Mouse (Mus musculus): ENCODE measurements around the gene Rai1.

The Rai1 gene

DNA sequence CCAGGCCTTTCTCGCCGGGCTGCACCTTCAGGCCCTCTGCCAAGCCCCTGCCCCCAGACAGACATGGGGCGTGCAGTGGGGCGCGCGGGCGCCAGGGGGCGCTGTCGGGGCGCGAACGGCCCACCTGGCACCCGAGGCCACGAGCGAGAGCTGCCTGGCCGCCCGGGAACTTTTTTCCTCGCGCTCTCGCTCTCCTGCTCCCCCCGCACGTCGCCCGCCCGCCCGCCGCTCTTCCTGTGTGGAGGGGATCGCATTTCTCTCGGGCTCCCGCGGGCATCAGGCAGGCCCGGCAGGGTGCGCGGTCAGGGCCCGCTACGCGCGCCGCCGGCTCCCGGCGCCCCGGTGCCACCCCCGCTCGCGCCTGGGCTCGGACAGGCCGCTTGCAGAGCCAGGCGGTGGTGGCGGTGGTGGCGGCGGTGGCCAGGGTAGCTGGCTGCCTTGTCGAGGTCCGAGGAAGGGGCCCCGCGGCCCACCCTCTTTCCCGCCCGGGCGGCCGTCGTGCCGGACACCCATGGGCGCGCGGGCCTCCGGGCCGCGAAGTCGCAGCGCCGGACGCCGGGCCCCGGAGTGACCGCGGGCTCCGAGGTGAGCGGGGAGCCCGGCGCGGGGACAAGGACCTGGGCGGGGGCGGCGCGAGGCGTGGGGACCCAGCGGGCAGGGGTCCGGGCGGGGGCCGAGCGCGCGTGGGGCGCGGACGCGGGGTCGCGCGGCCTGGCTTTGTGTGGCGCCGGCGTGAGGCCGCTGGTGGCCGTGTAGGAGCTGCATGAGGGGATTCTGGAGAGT, at the start of gene Rai1:
Gene Rai1, plus strand, starts transcription at position 204 of the 783 bp plus-strand sequence.
- no peak for TF ChIP-seq GATA4 (IDR thresholded peaks at IDR 0.05; ENCODE audit: insufficient replicate concordance, low read length)

DNA sequence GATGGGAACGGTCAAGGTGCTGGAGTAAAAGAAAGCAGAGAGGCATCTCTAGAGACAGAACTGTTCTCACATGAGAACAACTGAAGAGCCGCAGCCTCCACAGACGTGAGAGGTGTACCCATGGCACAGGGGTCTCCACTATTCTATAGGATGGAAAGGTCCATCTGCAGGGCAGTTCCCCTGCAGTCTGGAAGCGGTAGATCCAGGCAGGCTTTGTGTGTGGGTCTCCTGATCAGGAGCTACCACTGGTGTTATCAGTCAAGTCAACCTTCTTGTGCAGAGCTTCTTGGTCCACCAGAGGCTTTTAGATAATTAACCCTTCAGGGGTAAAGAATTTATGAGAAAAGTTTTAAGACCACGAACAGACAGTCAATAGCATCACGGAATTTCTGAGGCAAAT, 48.3 kb upstream of the Rai1 start:
- no peak for TF ChIP-seq GATA4 (IDR thresholded peaks at IDR 0.05; ENCODE audit: insufficient replicate concordance, low read length)

DNA sequence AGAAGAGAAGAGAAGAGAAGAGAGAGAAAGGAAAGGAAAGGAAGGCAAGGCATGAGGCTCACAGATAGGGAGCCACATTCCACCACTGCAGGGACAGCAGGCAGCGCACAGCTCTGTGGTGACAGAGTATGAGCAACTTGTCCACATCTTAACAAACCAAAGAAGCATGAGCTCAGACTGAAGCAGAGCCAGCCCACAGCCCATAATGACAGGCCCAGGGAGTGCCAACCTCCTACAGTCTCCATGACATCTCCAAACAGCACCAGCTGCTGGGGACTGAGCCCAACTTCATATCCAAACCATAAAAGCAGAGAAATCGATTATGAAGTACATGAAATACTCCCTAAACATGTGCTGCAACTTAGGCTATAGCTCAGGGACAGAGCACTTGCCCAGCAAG, 46.8 kb upstream of the Rai1 start:
- TF ChIP-seq GATA4 (IDR thresholded peaks at IDR 0.05; ENCODE audit: insufficient replicate concordance, low read length) = no peak

DNA sequence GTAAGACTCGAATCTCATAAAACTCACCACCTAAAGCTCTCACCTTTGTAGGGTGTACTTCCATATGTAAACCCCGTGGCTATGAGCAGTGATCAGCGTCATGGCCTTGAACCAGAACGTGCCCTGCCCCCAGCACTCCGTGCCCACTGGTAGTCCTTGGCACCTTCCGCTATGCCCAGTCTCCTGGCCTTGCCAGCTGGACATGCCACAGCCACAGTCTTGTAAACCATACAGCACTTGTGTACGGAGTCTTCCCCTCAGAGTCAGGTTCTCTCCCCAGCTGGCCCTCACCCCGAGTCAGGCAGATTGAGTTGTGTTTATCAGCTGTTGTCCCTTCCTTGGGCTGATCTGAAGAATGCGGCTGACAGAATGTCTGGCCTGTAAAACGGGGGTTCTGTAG, 46.4 kb upstream of the Rai1 start:
- TF ChIP-seq GATA4 (IDR thresholded peaks at IDR 0.05; ENCODE audit: insufficient replicate concordance, low read length) = no peak

DNA sequence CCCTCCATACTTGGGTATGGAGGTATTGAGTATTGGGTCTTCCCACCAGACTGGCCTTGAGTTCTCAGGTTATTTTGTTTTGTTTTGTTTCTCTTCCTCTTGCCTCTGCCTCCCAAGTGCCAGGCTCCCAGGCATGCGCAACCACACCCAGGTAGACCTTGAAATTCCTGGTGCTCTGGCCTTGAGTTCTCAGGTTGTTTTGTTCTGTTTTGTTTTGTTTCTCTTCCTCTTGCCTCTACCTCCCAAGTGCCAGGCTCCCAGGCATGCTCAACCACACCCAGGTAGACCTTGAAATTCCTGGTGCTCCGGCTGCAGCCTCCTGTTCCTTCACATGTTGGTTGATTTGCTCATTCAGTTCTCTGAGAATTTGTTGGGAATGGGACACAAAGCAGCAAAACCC, 44.8 kb upstream of the Rai1 start:
- TF ChIP-seq GATA4 (IDR thresholded peaks at IDR 0.05; ENCODE audit: insufficient replicate concordance, low read length) = no peak

DNA sequence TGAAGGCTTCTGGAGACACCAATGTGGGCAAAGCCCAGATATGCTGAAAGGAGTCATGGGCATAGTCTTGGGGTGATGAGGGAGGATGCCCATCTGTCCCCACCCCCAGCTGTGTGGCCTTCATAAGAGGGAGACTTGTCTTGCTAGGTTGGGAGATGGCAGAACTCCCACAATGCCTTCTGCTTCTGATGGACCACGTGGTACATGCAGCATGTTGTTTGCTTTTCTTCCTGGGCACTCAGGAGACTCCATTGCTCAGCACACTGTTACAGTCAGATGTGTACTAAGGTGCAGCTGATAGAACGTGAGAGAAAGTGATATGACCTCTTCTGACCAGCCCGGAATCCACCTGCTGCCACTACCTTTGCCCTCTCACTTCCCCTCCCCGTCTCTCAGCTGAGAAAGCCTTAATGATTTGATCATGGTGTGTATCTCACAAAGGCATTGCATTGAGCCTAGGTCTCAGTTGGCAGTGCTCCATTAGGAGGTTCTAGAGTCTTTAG, 43.3 kb upstream of the Rai1 start:
- no peak for TF ChIP-seq GATA4 (IDR thresholded peaks at IDR 0.05; ENCODE audit: insufficient replicate concordance, low read length)

DNA sequence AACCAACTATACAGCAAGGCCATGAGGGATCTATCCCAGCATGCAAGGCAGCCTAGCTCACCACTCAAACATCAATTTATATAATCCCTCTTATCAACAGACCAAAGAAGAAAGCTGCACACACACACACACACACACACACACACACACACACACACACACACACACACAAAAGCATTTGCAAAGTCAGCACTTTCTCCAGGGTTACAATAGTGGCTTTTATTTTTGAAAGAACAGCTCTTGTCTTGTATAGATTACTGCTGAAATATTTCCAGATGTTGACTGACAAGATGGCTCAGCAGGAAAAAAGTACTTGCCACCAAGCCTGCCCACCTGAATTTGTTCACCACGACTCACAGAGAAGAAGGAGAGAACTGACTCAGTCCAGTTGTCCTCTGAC, 39.5 kb upstream of the Rai1 start:
- TF ChIP-seq GATA4 (IDR thresholded peaks at IDR 0.05; ENCODE audit: insufficient replicate concordance, low read length) = no peak

DNA sequence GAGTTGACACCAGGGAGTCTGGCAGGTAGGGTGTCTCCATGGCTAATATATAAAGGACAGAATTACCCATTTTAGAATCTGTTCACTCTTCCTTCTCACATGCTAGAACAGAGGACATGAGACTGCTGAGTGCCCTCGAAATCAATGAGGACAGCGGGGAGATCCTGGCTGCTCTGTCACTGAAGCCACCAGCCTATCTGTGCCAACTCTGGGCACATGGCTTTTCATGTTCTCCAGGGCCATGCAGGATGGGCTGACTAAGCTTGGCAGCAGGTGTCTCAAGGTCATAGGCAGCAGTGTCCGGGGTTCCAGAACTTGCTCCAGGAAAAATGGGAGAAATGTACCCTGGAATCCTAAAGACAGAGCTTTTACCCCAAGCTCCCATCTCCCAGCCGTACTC, 37.2 kb upstream of the Rai1 start:
- no peak for TF ChIP-seq GATA4 (IDR thresholded peaks at IDR 0.05; ENCODE audit: insufficient replicate concordance, low read length)

DNA sequence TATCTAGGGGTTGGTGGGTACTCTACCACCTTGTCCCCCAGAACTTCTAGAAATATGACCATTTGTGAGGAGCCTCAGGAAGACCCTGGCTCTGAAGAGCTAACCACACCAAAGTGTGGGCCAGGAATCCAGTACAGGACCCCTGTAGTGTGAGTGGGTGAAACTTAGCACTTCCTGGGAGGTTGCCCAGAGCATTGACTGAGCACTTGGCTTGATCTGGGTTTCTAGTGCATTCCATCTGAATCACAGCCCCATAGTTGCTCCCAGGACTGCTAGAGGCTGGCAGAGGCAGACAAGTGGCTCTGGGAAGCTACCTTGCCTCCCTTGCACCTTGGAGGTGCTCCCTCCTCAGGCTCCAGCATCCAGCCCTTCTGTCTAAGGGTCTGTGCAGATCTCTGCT, 36.2 kb upstream of the Rai1 start:
- no peak for TF ChIP-seq GATA4 (IDR thresholded peaks at IDR 0.05; ENCODE audit: insufficient replicate concordance, low read length)

DNA sequence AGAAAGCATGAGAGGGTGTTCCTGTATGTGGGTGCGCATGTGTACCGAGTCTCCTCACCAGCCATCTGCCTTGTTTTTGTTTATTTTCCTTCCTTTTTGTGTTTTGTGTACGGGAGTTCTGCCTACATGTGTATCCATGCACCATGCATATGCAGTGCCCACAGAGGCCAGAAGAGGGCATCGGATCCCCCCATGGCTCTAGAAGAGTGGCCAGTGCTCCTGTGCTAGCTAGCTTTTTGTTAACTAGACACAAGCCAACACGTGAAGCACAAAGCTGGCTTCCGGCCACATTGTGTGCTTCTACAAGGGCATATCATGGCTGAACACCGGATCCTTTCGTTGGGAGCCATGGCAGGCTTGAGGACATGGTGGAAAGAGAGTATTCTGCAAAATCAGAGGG, 34.2 kb upstream of the Rai1 start:
- TF ChIP-seq GATA4 (IDR thresholded peaks at IDR 0.05; ENCODE audit: insufficient replicate concordance, low read length) = no peak

DNA sequence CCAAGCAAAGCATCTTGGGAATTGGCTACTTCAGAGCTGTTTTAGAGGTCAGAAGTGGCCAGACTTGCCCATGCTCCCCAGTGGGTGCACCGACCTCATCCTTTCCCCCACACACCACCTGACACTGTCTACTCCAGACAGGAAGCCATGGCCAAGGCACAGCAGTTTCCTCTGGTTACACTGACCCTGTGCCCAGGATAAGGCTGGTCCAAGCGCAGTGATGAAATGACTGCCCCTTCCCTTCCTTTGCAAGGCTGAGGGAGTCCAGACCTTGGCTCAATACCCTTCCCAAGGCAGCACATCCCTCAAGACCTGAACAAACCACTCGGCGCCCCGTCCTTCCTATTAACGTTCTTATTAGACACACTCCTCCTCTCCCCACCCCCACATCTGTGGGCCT, 33.6 kb upstream of the Rai1 start:
- no peak for TF ChIP-seq GATA4 (IDR thresholded peaks at IDR 0.05; ENCODE audit: insufficient replicate concordance, low read length)

DNA sequence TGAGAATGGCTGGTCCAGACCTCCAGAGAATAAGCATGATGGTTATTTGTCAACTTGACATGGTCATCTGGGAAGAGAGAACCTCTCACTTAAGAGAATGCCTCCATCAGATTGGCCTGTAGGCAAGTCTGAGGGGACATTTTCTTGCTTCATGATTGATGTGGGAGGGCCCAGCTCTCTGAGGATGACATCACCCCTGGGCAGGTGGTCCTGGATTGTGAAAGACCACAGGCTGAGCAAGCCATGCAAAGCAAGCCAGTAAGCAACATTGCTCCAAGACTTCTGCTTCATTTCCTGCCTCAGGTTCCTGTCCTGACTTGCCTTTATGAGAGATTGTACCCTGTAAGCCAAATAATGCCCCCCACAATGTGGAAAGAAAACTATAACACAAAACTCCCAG, 31.7 kb upstream of the Rai1 start:
- TF ChIP-seq GATA4 (IDR thresholded peaks at IDR 0.05; ENCODE audit: insufficient replicate concordance, low read length) = no peak

DNA sequence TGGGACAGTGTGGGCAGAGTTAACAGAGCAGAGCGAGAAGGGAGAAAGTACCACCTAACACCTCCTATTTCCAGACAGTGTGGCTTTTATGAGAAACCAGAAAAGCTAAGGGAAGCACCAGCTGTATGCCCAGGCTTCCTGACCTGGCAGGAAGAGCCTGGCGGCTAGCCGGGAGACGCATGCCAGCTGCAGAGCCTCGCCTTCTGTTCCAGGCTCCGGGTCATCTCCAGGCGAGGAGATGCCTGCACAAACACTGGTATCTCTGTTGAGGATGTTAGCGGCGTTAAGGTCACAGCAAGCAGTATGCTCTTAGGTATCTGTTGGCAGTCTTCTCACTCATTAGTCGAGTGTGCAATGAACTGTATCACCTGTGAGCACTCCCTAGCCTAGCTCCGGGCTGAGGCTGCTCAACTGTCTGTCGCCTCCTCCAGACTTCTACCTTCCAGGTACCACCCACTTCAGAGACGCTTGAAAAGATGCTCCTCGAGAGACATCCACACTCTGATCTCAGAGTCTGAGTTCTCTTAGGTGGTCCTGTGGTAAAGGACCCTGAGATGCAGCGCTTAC, 30.8 kb upstream of the Rai1 start:
- TF ChIP-seq GATA4 (IDR thresholded peaks at IDR 0.05; ENCODE audit: insufficient replicate concordance, low read length) = no peak

DNA sequence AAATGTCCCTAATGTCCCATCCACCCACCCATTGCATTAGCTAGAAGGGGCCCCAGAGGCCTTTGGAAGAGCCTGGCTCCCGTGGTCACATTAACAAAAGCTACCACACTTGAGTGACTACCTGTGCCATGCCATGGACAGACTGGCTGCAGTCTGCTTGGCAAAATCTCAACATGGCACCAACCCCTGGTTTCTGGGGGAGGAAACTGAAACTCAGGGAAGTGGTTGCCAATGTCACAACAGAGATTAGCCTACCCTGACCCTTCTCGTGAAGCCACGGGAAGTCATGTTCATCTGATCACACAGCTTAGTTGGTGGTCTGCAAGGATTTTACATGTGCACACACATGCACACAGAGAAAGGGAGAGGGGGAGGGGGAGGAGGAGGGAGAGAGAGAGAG, 28.6 kb upstream of the Rai1 start:
- TF ChIP-seq GATA4 (IDR thresholded peaks at IDR 0.05; ENCODE audit: insufficient replicate concordance, low read length) = no peak

DNA sequence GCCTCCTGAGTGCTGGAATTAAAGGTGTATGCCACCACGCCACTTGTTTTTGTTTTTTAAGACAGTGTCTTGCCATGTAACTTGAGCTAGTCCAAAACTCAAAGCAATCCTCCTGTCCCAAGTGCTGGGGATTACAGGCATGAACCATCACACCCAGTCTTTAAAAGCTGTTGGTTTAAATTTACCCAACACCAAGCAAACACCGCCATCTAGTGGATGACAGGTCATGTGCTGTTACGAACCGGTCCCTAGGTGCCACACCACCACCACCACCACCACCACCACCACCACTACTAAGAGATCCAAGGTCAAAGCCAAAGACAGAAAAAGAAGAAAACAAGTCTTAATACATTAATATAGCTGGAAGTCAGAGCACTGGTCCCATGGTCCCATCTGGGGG, 28.0 kb upstream of the Rai1 start:
- no peak for TF ChIP-seq GATA4 (IDR thresholded peaks at IDR 0.05; ENCODE audit: insufficient replicate concordance, low read length)

DNA sequence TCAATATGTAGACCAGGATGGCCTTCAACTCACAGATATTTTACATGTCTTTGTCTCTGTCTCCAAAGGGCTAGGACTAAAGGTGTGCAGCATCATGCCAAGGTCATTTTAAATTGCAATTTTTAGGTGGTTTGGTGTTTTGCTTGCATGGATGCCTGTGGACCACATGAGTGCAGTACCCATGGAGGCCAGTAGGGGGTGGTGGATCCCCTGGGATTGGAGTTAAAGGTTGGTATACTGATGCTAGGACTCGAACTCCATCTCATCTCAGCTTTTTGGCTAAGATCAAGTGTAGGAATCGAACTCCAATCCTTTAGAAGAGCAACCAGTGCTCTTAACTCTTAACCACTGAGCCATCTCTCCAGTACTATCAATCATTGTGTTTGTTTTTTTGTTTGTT, 20.2 kb upstream of the Rai1 start:
- no peak for TF ChIP-seq GATA4 (IDR thresholded peaks at IDR 0.05; ENCODE audit: insufficient replicate concordance, low read length)

DNA sequence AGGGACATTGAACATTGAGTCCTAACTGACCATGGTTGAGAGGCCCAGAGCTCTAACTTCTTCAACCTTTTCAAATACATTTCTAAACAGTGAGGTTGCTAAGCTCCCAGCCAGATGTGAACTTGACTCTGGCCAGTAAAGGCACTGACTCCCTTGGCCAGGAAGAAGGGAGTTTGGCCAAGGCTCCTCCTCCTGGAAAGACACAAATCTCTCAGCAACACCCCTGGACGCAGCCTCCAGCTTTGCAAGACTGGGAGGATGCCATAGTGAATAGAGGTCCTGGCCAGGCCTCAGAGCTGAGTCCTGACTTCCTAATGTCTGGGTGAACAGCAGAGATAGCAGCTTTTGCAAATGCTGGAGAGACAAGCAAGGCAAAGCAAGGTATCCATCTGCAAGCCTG, 18.1 kb upstream of the Rai1 start:
- TF ChIP-seq GATA4 (IDR thresholded peaks at IDR 0.05; ENCODE audit: insufficient replicate concordance, low read length) = no peak

All from liver, adult (tissue).